Comparison of ENCODE assay signal across 9 mouse cellular contexts in genomic region chr4:127640251-127641085, GRCm38 (mm10).
DNase-seq lines count a peak whose midpoint lies in the region; ATAC-seq lines count a peak whose summit lies in the region.
"Had no signal": no experiment of that assay in that cellular context is flagged by ENCODE, and none has a peak within 500 bp of the region (broad histone marks: within the 10 kb centered on the region; RNA-seq: fewer than 3 reads in every experiment).

No protein-coding gene starts in this region.

- H3K36me3 ChIP-seq in forebrain, embryonic 15.5 days: no peaks in the 10 kb centered on the region
- no peaks in the 10 kb centered on the region for H3K36me3 ChIP-seq in neural tube, embryonic 11.5 days (ENCODE audit: control insufficient read depth, insufficient read depth, low read length)
- H3K36me3 ChIP-seq: embryonic facial prominence, embryonic 15.5 days had no signal

- H3K27me3 ChIP-seq in forebrain, embryonic 15.5 days: no peaks in the 10 kb centered on the region
- no peaks in the 10 kb centered on the region for H3K27me3 ChIP-seq in neural tube, embryonic 11.5 days (ENCODE audit: control insufficient read depth, insufficient read depth, low read length)
- H3K27me3 ChIP-seq: embryonic facial prominence, embryonic 15.5 days had no signal

- peak overlapping the region; percentile 11; the same call in 1 of the 2 replicates for H3K9ac ChIP-seq in forebrain, embryonic 15.5 days (replicated peaks)
- H3K9ac ChIP-seq in neural tube, embryonic 11.5 days (ENCODE audit: low read length): peak overlapping the region; percentile 41
- H3K9ac ChIP-seq: embryonic facial prominence, embryonic 15.5 days had no signal

- peaks cover 32% of the 10 kb centered on the region for H3K4me1 ChIP-seq in forebrain, embryonic 15.5 days
- peaks cover 20% of the 10 kb centered on the region for H3K4me1 ChIP-seq in neural tube, embryonic 11.5 days (ENCODE audit: control insufficient read depth, insufficient read depth, low read length)

- intact Hi-C loops in heart, postnatal 10 days (cut with DNase I): no loop called here

- peak; percentile 92 for ATAC-seq in forebrain, embryonic 15.5 days (replicated peaks)
- ATAC-seq in neural tube, embryonic 11.5 days (ENCODE audit: insufficient read depth, low FRiP score, low TSS enrichment): peak; percentile 93

- no peaks in the 10 kb centered on the region for H3K9me3 ChIP-seq in forebrain, embryonic 15.5 days
- H3K9me3 ChIP-seq in neural tube, embryonic 11.5 days (ENCODE audit: control insufficient read depth, low read length): no peaks in the 10 kb centered on the region
- H3K9me3 ChIP-seq: embryonic facial prominence, embryonic 15.5 days had no signal

- DNase-seq in heart, postnatal 10 days: peak; percentile 5 to 10
- no peak for DNase-seq in heart, adult 18-20 months
- peak; percentile 31 to 41 for DNase-seq in layer of hippocampus, postnatal 25 days (ENCODE audit: extremely low spot score in 1 of 2, low spot score in 1 of 2)
- peak; percentile 78 for DNase-seq in neural tube, embryonic 11.5 days (ENCODE audit: low spot score)
- no peak for DNase-seq in testis, postnatal 10 days (ENCODE audit: low spot score)
- no peak for DNase-seq in kidney, postnatal 14 days
- DNase-seq in adrenal gland, postnatal 4 days (ENCODE audit: low spot score in 2 of 2): no peak

- no peak overlapping the region for H3K4me2 ChIP-seq in forebrain, embryonic 15.5 days (replicated peaks)
- no peak overlapping the region for H3K4me2 ChIP-seq in neural tube, embryonic 11.5 days (ENCODE audit: low read depth)
- H3K4me2 ChIP-seq: embryonic facial prominence, embryonic 15.5 days had no signal

- H3K27ac ChIP-seq in forebrain, embryonic 15.5 days (replicated peaks): peak overlapping the region; percentile 81
- peak overlapping the region; percentile 85 for H3K27ac ChIP-seq in neural tube, embryonic 11.5 days (ENCODE audit: low read depth, low read length)
- H3K27ac ChIP-seq: embryonic facial prominence, embryonic 15.5 days had no signal

- H3K4me3 ChIP-seq in forebrain, embryonic 15.5 days: no peak overlapping the region
- no peak overlapping the region for H3K4me3 ChIP-seq in neural tube, embryonic 11.5 days (ENCODE audit: low read depth, low read length)
- H3K4me3 ChIP-seq: embryonic facial prominence, embryonic 15.5 days had no signal

- 28% methylated on average over 14 of the region's 14 CpGs for WGBS in forebrain, embryonic 15.5 days
- WGBS in neural tube, embryonic 11.5 days: 48% methylated on average over 14 of the region's 14 CpGs

Comparison
In these comparisons a context has a peak if more than half of its experiments do, and no peak if none do; other contexts are left out.
1. DNase-seq: peak in heart, postnatal 10 days (2 of 2), layer of hippocampus, postnatal 25 days (2 of 2) and neural tube, embryonic 11.5 days (single experiment); none in heart, adult 18-20 months (0 of 2), testis, postnatal 10 days (single experiment), kidney, postnatal 14 days (single experiment) and adrenal gland, postnatal 4 days (0 of 2).